Mouse (Mus musculus) forebrain, postnatal 0 days (tissue): ENCODE measurements at regions not wholly inside any gene's neighbourhood (a gene's known extent, or its start where the extent isn't known, plus 50 kb on each side); places are given as distances from the start of the nearest gene placed in this dataset.

Source experiments
- ATAC-seq: fragments of 200-750 bp; cut with Nextera tagmentation; 2 replicates; pipeline ENCODE4 v1.8.0; 2017; ENCODE audit warnings: mild to moderate bottlenecking, moderate library complexity
- DNase-seq: peaks from one replicate; pipeline ENCODE4 v3.0.0-alpha.2; 2015
- H3K27ac ChIP-seq: fragments of 300-500 bp; sonication (generic); 2 replicates; pipeline ENCODE4 v1.5.1; 2014; ENCODE audit warnings: low read depth, mild to moderate bottlenecking, antibody characterized with exemption, low read length, moderate library complexity, mixed read lengths
- H3K27me3 ChIP-seq: fragments of 300-500 bp; sonication (generic); 2 replicates; pipeline ENCODE4 v1.6.1; 2014; ENCODE audit warnings: mild to moderate bottlenecking, low read length, mixed read lengths; ENCODE audit not compliant: insufficient read depth
- H3K36me3 ChIP-seq: fragments of 300-500 bp; sonication (generic); 2 replicates; pipeline ENCODE4 v1.6.1; 2014; ENCODE audit warnings: mild to moderate bottlenecking, moderate library complexity; ENCODE audit not compliant: insufficient read depth
- H3K4me1 ChIP-seq: fragments of 300-500 bp; sonication (generic); 2 replicates; pipeline ENCODE4 v1.6.1; 2014; ENCODE audit warnings: antibody characterized with exemption; ENCODE audit not compliant: insufficient read depth
- H3K4me2 ChIP-seq: fragments of 300-500 bp; sonication (generic); 2 replicates; pipeline ENCODE4 v1.6.1; 2014; ENCODE audit warnings: low read depth, mild to moderate bottlenecking, moderate library complexity
- H3K4me3 ChIP-seq: fragments of 300-500 bp; sonication (generic); 2 replicates; pipeline ENCODE4 v1.5.1; 2014; ENCODE audit warnings: low read depth, low read length, mixed read lengths
- H3K9ac ChIP-seq: fragments of 300-500 bp; sonication (generic); 2 replicates; pipeline ENCODE4 v1.6.1; 2014; ENCODE audit warnings: mild to moderate bottlenecking
- H3K9me3 ChIP-seq: fragments of 300-500 bp; sonication (generic); 2 replicates; pipeline ENCODE4 v1.6.1; 2016; ENCODE audit warnings: low read length
- CTCF ChIP-seq: sonication (generic); IDR thresholded peaks from 2 replicates; pipeline ENCODE4 v1.5.1; 2016; ENCODE audit warnings: antibody characterized with exemption, control low read depth, low read depth
- WGBS: fragments of 180-500 bp; shearing (Covaris S2); extraction: QIAGEN DNeasy Blood & Tissue Kit; methylation state at CpG from one replicate; pipeline ENCODE4 v1.1.7; 2014; 5-methylcytosine and 5-hydroxymethylcytosine counted together

DNA sequence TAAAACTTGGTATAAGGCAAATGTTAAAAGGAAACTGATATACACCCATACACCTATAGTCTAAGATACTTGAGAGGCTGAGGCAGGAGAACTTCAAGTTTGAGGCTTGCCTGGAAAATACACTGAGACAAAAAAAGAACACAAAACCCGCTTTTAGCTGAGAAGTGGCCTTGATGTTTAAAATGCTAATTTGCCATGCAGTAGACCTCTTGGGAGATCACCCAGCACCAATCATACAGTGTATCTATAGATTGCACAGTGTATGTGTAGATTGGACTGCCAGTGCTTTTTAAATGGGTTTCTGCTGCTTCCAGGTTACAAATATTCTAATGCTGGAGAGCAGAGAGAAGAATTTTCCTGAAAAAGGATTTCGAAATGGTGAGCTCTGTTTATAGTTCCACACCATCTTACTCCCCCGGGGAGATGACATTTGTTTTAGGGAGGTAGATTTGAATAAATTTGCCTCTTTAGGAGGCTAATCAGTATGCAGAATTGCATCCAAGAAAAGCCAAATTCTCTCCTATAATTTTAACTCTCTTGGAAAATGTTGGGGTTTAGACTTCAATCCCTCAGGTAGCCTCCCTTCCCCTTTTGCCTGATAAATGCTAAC is 194.0 kb downstream of the Otol1 start:
- no peak for DNase-seq
- no peaks in the 10 kb centered on the region for H3K36me3 ChIP-seq
- no peak for TF ChIP-seq CTCF
- no peak overlapping the region for H3K4me2 ChIP-seq
- H3K27ac ChIP-seq = no peak overlapping the region
- no peak for ATAC-seq
- WGBS = 65% methylated on average over 3 of the region's 3 CpGs
- no peaks in the 10 kb centered on the region for H3K4me1 ChIP-seq
- no peak overlapping the region for H3K4me3 ChIP-seq
- H3K27me3 ChIP-seq = no peaks in the 10 kb centered on the region
- no peak overlapping the region for H3K9ac ChIP-seq
- H3K9me3 ChIP-seq = no peaks in the 10 kb centered on the region

DNA sequence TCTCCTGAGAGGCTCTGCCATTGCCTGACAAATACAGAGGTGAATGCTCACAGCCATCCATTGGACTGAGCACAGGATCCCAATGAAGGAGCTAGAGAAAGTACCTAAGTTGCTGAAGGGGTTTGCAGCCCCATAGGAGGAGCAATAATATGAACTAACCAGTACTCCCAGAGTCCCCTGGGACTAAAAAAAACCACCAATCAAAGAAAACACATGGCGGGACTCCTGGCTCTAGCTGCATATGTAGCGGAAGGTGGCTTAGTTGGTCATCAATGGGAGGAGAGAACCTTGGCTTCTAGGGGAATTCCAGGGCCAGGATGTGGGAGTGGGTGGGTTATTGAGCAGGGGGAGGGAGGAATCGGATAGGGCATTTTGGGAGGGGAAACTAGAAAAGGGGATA is 207.8 kb downstream of the Otol1 start:
- Histone ChIP-seq H3K27ac (no peak overlapping the region), H3K27me3 (no peaks in the 10 kb centered on the region), H3K4me2 (no peak overlapping the region), H3K4me1 (no peaks in the 10 kb centered on the region), H3K9me3 (no peaks in the 10 kb centered on the region), H3K4me3 (no peak overlapping the region), H3K9ac (no peak overlapping the region), H3K36me3 (no peaks in the 10 kb centered on the region)
- no peak for TF ChIP-seq CTCF
- WGBS = 92% methylated on average over 3 of the region's 3 CpGs
- no peak for ATAC-seq
- DNase-seq = no peak

- Histone ChIP-seq H3K4me1 (no peaks in the 10 kb centered on the region), H3K4me3 (no peak overlapping the region), H3K9me3 (no peaks in the 10 kb centered on the region), H3K4me2 (no peak overlapping the region), H3K9ac (no peak overlapping the region), H3K27me3 (no peaks in the 10 kb centered on the region), H3K27ac (no peak overlapping the region), H3K36me3 (no peaks in the 10 kb centered on the region)
- no peak for DNase-seq
- no peak for TF ChIP-seq CTCF
- 77% methylated on average over 1 of the region's 1 CpGs for WGBS
- ATAC-seq = no peak
Observed at GRCm38 (mm10) chr3:70216096-70216495, 208.7 kb downstream of the Otol1 start.

GRCm38 (mm10) chr3:70218757-70219360 is 211.4 kb downstream of the Otol1 start:
- Histone ChIP-seq H3K27me3 (no peaks in the 10 kb centered on the region), H3K4me3 (no peak overlapping the region), H3K9ac (no peak overlapping the region), H3K9me3 (no peaks in the 10 kb centered on the region), H3K27ac (no peak overlapping the region), H3K4me2 (no peak overlapping the region), H3K36me3 (no peaks in the 10 kb centered on the region), H3K4me1 (no peaks in the 10 kb centered on the region)
- no peak for DNase-seq
- WGBS = 82% methylated on average over 4 of the region's 4 CpGs
- no peak for TF ChIP-seq CTCF
- no peak for ATAC-seq

- H3K27ac ChIP-seq = no peak overlapping the region
Observed at GRCm38 (mm10) chr3:70223443-70224065, 216.1 kb downstream of the Otol1 start.

GRCm38 (mm10) chr3:70224846-70225245 is 217.4 kb downstream of the Otol1 start:
- no peak overlapping the region for H3K4me3 ChIP-seq
- no peak overlapping the region for H3K4me2 ChIP-seq
- H3K4me1 ChIP-seq = no peaks in the 10 kb centered on the region
- TF ChIP-seq CTCF = no peak
- H3K27me3 ChIP-seq = no peaks in the 10 kb centered on the region
- no peak overlapping the region for H3K27ac ChIP-seq
- no peak overlapping the region for H3K9ac ChIP-seq
- DNase-seq (peak; percentile 37), ATAC-seq (peak; percentile 75)
- H3K9me3 ChIP-seq = no peaks in the 10 kb centered on the region
- no peaks in the 10 kb centered on the region for H3K36me3 ChIP-seq
- WGBS = 78% methylated on average over 6 of the region's 6 CpGs

More at GRCm38 (mm10) chr3:70223443-70224065, 216.1 kb downstream of the Otol1 start:
- Histone ChIP-seq H3K27me3 (no peaks in the 10 kb centered on the region), H3K9me3 (no peaks in the 10 kb centered on the region), H3K4me3 (no peak overlapping the region), H3K4me2 (no peak overlapping the region), H3K9ac (no peak overlapping the region), H3K36me3 (no peaks in the 10 kb centered on the region), H3K4me1 (no peaks in the 10 kb centered on the region)
- DNase-seq = peak; percentile 70
- peak; percentile 88 for ATAC-seq
- TF ChIP-seq CTCF = no peak
- WGBS = 11% methylated on average over 3 of the region's 3 CpGs

- no peak for TF ChIP-seq CTCF
- ATAC-seq (no peak), DNase-seq (no peak)
- WGBS = 86% methylated on average over 4 of the region's 4 CpGs
- H3K27me3 ChIP-seq = no peaks in the 10 kb centered on the region
- no peaks in the 10 kb centered on the region for H3K36me3 ChIP-seq
- H3K4me1 ChIP-seq = no peaks in the 10 kb centered on the region
- no peak overlapping the region for H3K4me3 ChIP-seq
- H3K4me2 ChIP-seq = no peak overlapping the region
- no peak overlapping the region for H3K9ac ChIP-seq
- H3K9me3 ChIP-seq = no peaks in the 10 kb centered on the region
- no peak overlapping the region for H3K27ac ChIP-seq
Observed at GRCm38 (mm10) chr3:70227165-70227564, 219.8 kb downstream of the Otol1 start.
